Mouse (Mus musculus) C2C12 (cell line): ENCODE measurements around the gene Plekha8.

Experiments used
- CTCF ChIP-seq: IDR thresholded peaks from one replicate; pipeline ENCODE4 v1.5.1; 2011; ENCODE audit not compliant: control insufficient read depth, insufficient read depth, insufficient read length
- USF1 ChIP-seq: IDR thresholded peaks from one replicate; pipeline ENCODE4 v1.6.1; 2011; ENCODE audit warnings: low read depth, mild to moderate bottlenecking, control low read depth, moderate library complexity

DNA sequence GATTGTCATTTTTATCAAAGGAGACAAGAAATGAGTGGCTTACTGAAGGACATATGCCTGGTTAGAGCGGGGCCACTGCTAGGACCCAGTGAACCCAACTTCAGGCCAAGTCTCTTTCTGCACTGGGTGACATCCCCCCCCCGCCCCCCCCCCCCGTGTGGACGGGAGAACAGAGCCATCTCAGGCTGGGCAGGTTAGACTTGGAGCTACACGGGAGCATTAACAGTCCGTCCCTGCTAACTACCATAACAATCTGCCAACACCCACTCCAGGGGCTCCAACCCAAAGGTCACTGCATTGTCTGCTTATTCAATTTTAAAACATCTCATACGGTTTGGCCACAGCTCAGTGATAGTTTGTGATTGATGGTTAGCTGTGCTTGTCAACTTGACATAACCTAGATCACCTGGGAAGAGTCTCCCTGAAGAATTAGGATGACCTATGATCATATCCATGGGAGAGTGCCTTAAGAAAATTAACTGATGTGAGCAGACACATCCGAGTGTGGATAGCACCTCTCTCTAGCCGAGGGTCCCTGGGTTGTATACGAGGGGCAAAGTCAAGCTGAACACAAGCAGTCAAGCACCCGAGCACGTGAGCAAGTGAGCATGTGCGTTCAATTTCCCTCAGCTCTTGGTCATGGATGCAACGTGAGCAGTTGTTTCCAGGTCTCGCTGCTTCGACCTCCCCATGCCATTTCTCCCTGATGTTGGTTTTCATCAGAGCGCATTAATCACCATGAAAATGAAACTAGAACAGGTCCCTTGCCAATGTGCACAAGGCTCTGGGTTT is 32.7 kb upstream of the Plekha8 start:
- TF ChIP-seq CTCF (no peak), USF1 (no peak)
